Mouse (Mus musculus): ENCODE results near the gene Calm3.

Gene Calm3

GRCm38 (mm10) chr7:16940292-16940691 lies 16.4 kb upstream of the Calm3 start:
- DNase-seq (ENCODE audit: low spot score in 2 of 2) = no peak

GRCm38 (mm10) chr7:16938117-16938791 lies 14.3 kb upstream of the Calm3 start:
- no peak for DNase-seq (ENCODE audit: low spot score in 2 of 2)

- no peak for DNase-seq (ENCODE audit: low spot score in 2 of 2)
Observed at GRCm38 (mm10) chr7:16937312-16937711, 13.4 kb upstream of the Calm3 start.

- DNase-seq (ENCODE audit: low spot score in 2 of 2) = no peak
Observed at GRCm38 (mm10) chr7:16932704-16933577, 9.0 kb upstream of the Calm3 start.

GRCm38 (mm10) chr7:16931968-16932627 lies 8.2 kb upstream of the Calm3 start:
- peak in 1 of 2 experiments; percentile 63 for DNase-seq (ENCODE audit: low spot score in 2 of 2)

- no peak for DNase-seq (ENCODE audit: low spot score in 2 of 2)
Observed at GRCm38 (mm10) chr7:16930850-16931249, 6.9 kb upstream of the Calm3 start.

- DNase-seq (ENCODE audit: low spot score in 2 of 2) = no peak
Observed at GRCm38 (mm10) chr7:16928341-16928740, 4.4 kb upstream of the Calm3 start.

GRCm38 (mm10) chr7:16923283-16924036 lies 454 bp downstream of the Calm3 start:
- no peak for DNase-seq (ENCODE audit: low spot score in 2 of 2)

- DNase-seq (ENCODE audit: low spot score in 2 of 2) = no peak
Observed at GRCm38 (mm10) chr7:16922360-16922973, 1.4 kb downstream of the Calm3 start.

- DNase-seq (ENCODE audit: low spot score in 2 of 2) = no peak
Observed at GRCm38 (mm10) chr7:16921881-16922335, 2.0 kb downstream of the Calm3 start.

- DNase-seq (ENCODE audit: low spot score in 2 of 2) = no peak
Observed at GRCm38 (mm10) chr7:16920818-16921791, 2.8 kb downstream of the Calm3 start.

- DNase-seq (ENCODE audit: low spot score in 2 of 2) = no peak
Observed at GRCm38 (mm10) chr7:16920150-16920579, 3.7 kb downstream of the Calm3 start.

- no peak for DNase-seq (ENCODE audit: low spot score in 2 of 2)
Observed at GRCm38 (mm10) chr7:16919395-16920149, 4.3 kb downstream of the Calm3 start.

GRCm38 (mm10) chr7:16918670-16919069 lies 5.2 kb downstream of the Calm3 start:
- DNase-seq (ENCODE audit: low spot score in 2 of 2) = no peak

GRCm38 (mm10) chr7:16918014-16918413 lies 5.9 kb downstream of the Calm3 start:
- no peak for DNase-seq (ENCODE audit: low spot score in 2 of 2)

- DNase-seq (ENCODE audit: low spot score in 2 of 2) = no peak
Observed at GRCm38 (mm10) chr7:16917447-16917846, 6.5 kb downstream of the Calm3 start.

- no peak for DNase-seq (ENCODE audit: low spot score in 2 of 2)
Observed at GRCm38 (mm10) chr7:16916342-16917265, 7.3 kb downstream of the Calm3 start.
